Mouse (Mus musculus) heart, adult 2 months (tissue): ENCODE data around the gene Adad2.

Source experiments
- CTCF ChIP-seq: fragments of 200-600 bp; IDR thresholded peaks from 2 replicates; pipeline ENCODE4 v1.8.1; 2022; ENCODE audit warnings: antibody characterized with exemption, mild to moderate bottlenecking, moderate library complexity
- EP300 ChIP-seq: fragments of 200-500 bp; IDR thresholded peaks from 2 replicates; pipeline ENCODE4 v1.6.1; 2011; ENCODE audit warnings: low read depth, low read length, control low read depth; ENCODE audit not compliant: insufficient read depth
- POLR2A ChIP-seq: fragments of 200-500 bp; IDR thresholded peaks from 2 replicates; pipeline ENCODE4 v1.6.1; 2011; ENCODE audit warnings: mild to moderate bottlenecking, low read depth, low read length, control low read depth; ENCODE audit not compliant: insufficient read depth

DNA sequence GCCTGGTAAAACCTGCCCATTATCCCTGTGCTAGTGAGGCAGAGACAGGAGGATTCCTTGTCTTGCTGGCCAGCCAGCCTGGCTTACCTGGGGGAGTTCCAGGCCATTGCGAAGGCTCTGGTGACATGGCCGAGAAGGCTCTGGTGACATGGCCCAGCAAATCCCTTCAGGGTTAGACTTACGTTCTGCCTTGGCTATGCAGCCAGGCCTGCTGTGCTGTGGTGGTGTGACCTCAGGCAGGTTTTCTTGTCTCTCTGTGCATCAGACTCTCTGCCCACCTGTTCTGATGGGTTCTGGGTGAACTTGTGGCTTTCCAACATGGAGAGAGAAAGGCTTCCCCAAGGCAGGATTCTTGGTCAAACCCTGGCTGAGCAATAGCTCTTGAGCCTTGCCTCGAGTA, 24.8 kb downstream of the Adad2 start:
- TF ChIP-seq CTCF (no peak), POLR2A (no peak), EP300 (no peak)
